Mouse (Mus musculus) Patski (cell line): ENCODE results near the gene Cspg5. TPM values are rescaled to one million over a fixed set of nuclear protein-coding genes. Genes with fewer than 3 reads are reported as not detected.

ENCODE experiments used
- ATAC-seq: fragments of 100-300 bp; one replicate; pipeline ENCODE4 v1.8.0; 2021
- CTCF ChIA-PET: fragments of 350-600 bp; sonication (Branson Sonifier 250); formaldehyde crosslinking; loops from one replicate; lab custom pipeline; 2022; ENCODE audit warnings: inconsistent platforms; lab: Charles Lee
- POLR2A ChIA-PET: fragments of 350-600 bp; sonication (Branson Sonifier 250); formaldehyde crosslinking; loops from one replicate; lab custom pipeline; 2022; ENCODE audit warnings: antibody characterized with exemption, inconsistent platforms; lab: Charles Lee
- DNase-seq: peaks from one replicate; pipeline ENCODE4 v3.0.0-alpha.2; 2011; ENCODE audit warnings: low read depth, low spot score
- H3K27me3 ChIP-seq: fragments of 371-371 bp; one replicate; pipeline ENCODE4 v1.5.1; 2021
- CTCF ChIP-seq: fragments of 100-300 bp; IDR thresholded peaks from one replicate; pipeline ENCODE4 v1.5.1; 2021
- in situ Hi-C: fragments of 300-500 bp; cut with MboI; formaldehyde crosslinking; loops from 3 replicates; pipeline ENCODE4 v1.11.1; 2018; ENCODE audit warnings: low pct_unique_long_range_greater_than_20kb, mixed read lengths
- polyA plus RNA-seq: library from polyadenylated mRNA; unstranded; gene quantifications from one replicate; pipeline ENCODE4 v1.2.3, GENCODE M21; 2021

Cspg5 gene
- polyA plus RNA-seq = 0.41 TPM

- TF ChIP-seq CTCF = no peak
- no peak for DNase-seq
- no peaks in the 10 kb centered on the region for H3K27me3 ChIP-seq
- CTCF ChIA-PET = no interaction called here
- POLR2A ChIA-PET = no interaction called here
- in situ Hi-C loops = no loop called here
- no peak for ATAC-seq
Measured at GRCm38 (mm10) chr9:110243221-110243833, at the start of gene Cspg5. Gene Cspg5, plus strand, starts transcription at chr9:110243783.

GRCm38 (mm10) chr9:110199870-110200269, 43.7 kb upstream of the Cspg5 start:
- no peaks in the 10 kb centered on the region for H3K27me3 ChIP-seq
- DNase-seq (no peak), ATAC-seq (no peak)
- POLR2A ChIA-PET = no interaction called here
- no peak for TF ChIP-seq CTCF
- CTCF ChIA-PET = interaction anchor here (1.7 kb wide), 1 partner anchor 17 kb away, joined by 9 read pairs; no protein-coding TSS in a partner anchor
- in situ Hi-C loops = no loop called here

GRCm38 (mm10) chr9:110205526-110206404, 37.8 kb upstream of the Cspg5 start:
- no peaks in the 10 kb centered on the region for H3K27me3 ChIP-seq
- ChIA-PET CTCF (no interaction called here), POLR2A (no interaction called here)
- TF ChIP-seq CTCF = no peak
- no peak for ATAC-seq
- no peak for DNase-seq
- in situ Hi-C loops = no loop called here

GRCm38 (mm10) chr9:110206437-110206836, 37.1 kb upstream of the Cspg5 start:
- CTCF ChIA-PET = no interaction called here
- TF ChIP-seq CTCF = no peak
- POLR2A ChIA-PET = no interaction called here
- in situ Hi-C loops = no loop called here
- DNase-seq (no peak), ATAC-seq (no peak)
- H3K27me3 ChIP-seq = no peaks in the 10 kb centered on the region

- in situ Hi-C loops = no loop called here
- DNase-seq = no peak
- no peak for TF ChIP-seq CTCF
- H3K27me3 ChIP-seq = no peaks in the 10 kb centered on the region
- ChIA-PET POLR2A (interaction anchor here (1.5 kb wide), 1 partner anchor 11 kb away, joined by 3 read pairs; no protein-coding TSS in a partner anchor), CTCF (no interaction called here)
- ATAC-seq = no peak
Measured at GRCm38 (mm10) chr9:110208265-110208664, 35.3 kb upstream of the Cspg5 start.

- H3K27me3 ChIP-seq = no peaks in the 10 kb centered on the region
- in situ Hi-C loops = no loop called here
- no peak for DNase-seq
- no peak for TF ChIP-seq CTCF
- no peak for ATAC-seq
- CTCF ChIA-PET = no interaction called here
- POLR2A ChIA-PET = interaction anchor here (1.0 to 1.5 kb wide), 2 partner anchors 12 to 60 kb away, joined by 3 read pairs; no protein-coding TSS in a partner anchor
Measured at GRCm38 (mm10) chr9:110208967-110209366, 34.6 kb upstream of the Cspg5 start.

GRCm38 (mm10) chr9:110224273-110224672, 19.3 kb upstream of the Cspg5 start:
- in situ Hi-C loops = no loop called here
- H3K27me3 ChIP-seq = no peaks in the 10 kb centered on the region
- ATAC-seq (no peak), DNase-seq (no peak)
- TF ChIP-seq CTCF = no peak
- ChIA-PET CTCF (no interaction called here), POLR2A (no interaction called here)

- ChIA-PET POLR2A (no interaction called here), CTCF (interaction anchor here (1.0 kb wide), 1 partner anchor 9 kb away, joined by 3 read pairs; no protein-coding TSS in a partner anchor)
- H3K27me3 ChIP-seq = no peaks in the 10 kb centered on the region
- TF ChIP-seq CTCF = no peak
- DNase-seq = no peak
- ATAC-seq = no peak
- in situ Hi-C loops = no loop called here
Measured at GRCm38 (mm10) chr9:110226191-110226590, 17.4 kb upstream of the Cspg5 start.

- no peak for DNase-seq
- POLR2A ChIA-PET = no interaction called here
Measured at GRCm38 (mm10) chr9:110228671-110229070, 14.9 kb upstream of the Cspg5 start.

GRCm38 (mm10) chr9:110229112-110229511, 14.5 kb upstream of the Cspg5 start:
- no peak for TF ChIP-seq CTCF
- CTCF ChIA-PET = no interaction called here
- no peak for DNase-seq
- in situ Hi-C loops = no loop called here
- ATAC-seq = no peak
- H3K27me3 ChIP-seq = no peaks in the 10 kb centered on the region
- POLR2A ChIA-PET = no interaction called here

More at GRCm38 (mm10) chr9:110228671-110229070, 14.9 kb upstream of the Cspg5 start:
- TF ChIP-seq CTCF = no peak
- CTCF ChIA-PET = no interaction called here
- in situ Hi-C loops = no loop called here
- ATAC-seq = no peak
- H3K27me3 ChIP-seq = no peaks in the 10 kb centered on the region
